Mouse (Mus musculus) spleen, adult 2 months (tissue): ENCODE data around the gene Prpf6. TPM values are rescaled to one million over a fixed set of nuclear protein-coding genes. Genes with fewer than 3 reads are reported as not detected.

Source experiments
- DNase-seq, 2 experiments: peaks; one replicate each; pipeline versions ENCODE4 v3.0.0 to v3.0.0-alpha.2; 2012 to 2021; ENCODE audit warnings: low spot score in 2 of 2, low read depth in 1 of 2
- H3K27ac ChIP-seq: fragments of 200-500 bp; 2 replicates; pipeline ENCODE4 v1.5.1; 2012; ENCODE audit warnings: low read length, inconsistent platforms; ENCODE audit not compliant: insufficient read depth
- H3K27me3 ChIP-seq: fragments of 200-500 bp; 2 replicates; pipeline ENCODE4 v1.6.1; 2012; ENCODE audit warnings: mild to moderate bottlenecking, moderate library complexity, low read length, inconsistent platforms; ENCODE audit not compliant: control insufficient read depth, insufficient read depth
- H3K36me3 ChIP-seq: fragments of 200-500 bp; 2 replicates; pipeline ENCODE4 v1.6.1; 2012; ENCODE audit warnings: mild to moderate bottlenecking, low read length, inconsistent platforms; ENCODE audit not compliant: control insufficient read depth, insufficient read depth
- H3K4me1 ChIP-seq: fragments of 200-500 bp; 2 replicates; pipeline ENCODE4 v1.6.1; 2011; ENCODE audit warnings: inconsistent platforms; ENCODE audit not compliant: control insufficient read depth, insufficient read depth, insufficient read length
- H3K4me3 ChIP-seq: fragments of 200-500 bp; 2 replicates; pipeline ENCODE4 v1.5.1; 2011; ENCODE audit warnings: mild to moderate bottlenecking, inconsistent platforms; ENCODE audit not compliant: insufficient read depth, insufficient read length; ENCODE audit errors: extremely low read depth
- CTCF ChIP-seq: fragments of 200-500 bp; IDR thresholded peaks from 2 replicates; pipeline ENCODE4 v1.5.1; 2011; ENCODE audit warnings: mild to moderate bottlenecking, inconsistent platforms; ENCODE audit not compliant: insufficient read depth, insufficient read length, insufficient replicate concordance; ENCODE audit errors: extremely low read depth
- POLR2A ChIP-seq: fragments of 200-500 bp; IDR thresholded peaks from 2 replicates; pipeline ENCODE4 v1.6.1; 2011; ENCODE audit warnings: low read depth, low read length, inconsistent platforms
- WGBS: fragments of 180-500 bp; shearing (Covaris S2); methylation state at CpG from one replicate; pipeline ENCODE4 v1.1.7; 2018; 5-methylcytosine and 5-hydroxymethylcytosine counted together
- polyA plus RNA-seq: library from polyadenylated mRNA; depleted of rRNA; stranded (reverse); fragments of >200 nt; gene quantifications from 2 replicates; pipeline ENCODE4 v1.2.3, GENCODE M21; 2012

Gene Prpf6
- polyA plus RNA-seq, 1 experiment: 11.6 TPM

GRCm38 (mm10) chr2:181568272-181569008 is 23.2 kb upstream of the Prpf6 start:
- Histone ChIP-seq H3K36me3 (peaks cover 13% of the 10 kb centered on the region), H3K4me3 (no peak overlapping the region), H3K4me1 (no peaks in the 10 kb centered on the region), H3K27ac (no peak overlapping the region), H3K27me3 (no peaks in the 10 kb centered on the region)
- DNase-seq: peak in 1 of 2 experiments; percentile 56
- TF ChIP-seq POLR2A: no peak
- peak; percentile 64; the same call in 1 of the 2 replicates for TF ChIP-seq CTCF
- WGBS: 61% methylated on average over 7 of the region's 7 CpGs

GRCm38 (mm10) chr2:181569856-181570255 is 21.8 kb upstream of the Prpf6 start:
- Histone ChIP-seq H3K36me3 (peaks cover 18% of the 10 kb centered on the region), H3K4me3 (no peak overlapping the region), H3K27ac (no peak overlapping the region), H3K4me1 (no peaks in the 10 kb centered on the region), H3K27me3 (no peaks in the 10 kb centered on the region)
- no peak for DNase-seq
- 95% methylated on average over 10 of the region's 10 CpGs for WGBS
- no peak for TF ChIP-seq POLR2A
- TF ChIP-seq CTCF: no peak

GRCm38 (mm10) chr2:181570375-181570774 is 21.3 kb upstream of the Prpf6 start:
- Histone ChIP-seq H3K27ac (no peak overlapping the region), H3K4me1 (no peaks in the 10 kb centered on the region), H3K36me3 (peaks cover 18% of the 10 kb centered on the region), H3K4me3 (no peak overlapping the region), H3K27me3 (no peaks in the 10 kb centered on the region)
- no peak for DNase-seq
- WGBS: 92% methylated on average over 8 of the region's 8 CpGs
- no peak for TF ChIP-seq CTCF
- TF ChIP-seq POLR2A: no peak

- WGBS: 76% methylated on average over 6 of the region's 6 CpGs
- Histone ChIP-seq H3K27me3 (no peaks in the 10 kb centered on the region), H3K36me3 (peaks cover 18% of the 10 kb centered on the region), H3K27ac (no peak overlapping the region), H3K4me3 (no peak overlapping the region), H3K4me1 (no peaks in the 10 kb centered on the region)
- TF ChIP-seq CTCF (no peak), POLR2A (no peak)
- DNase-seq: no peak
Observed at GRCm38 (mm10) chr2:181570921-181571595, 20.6 kb upstream of the Prpf6 start.

GRCm38 (mm10) chr2:181571941-181572670 is 19.6 kb upstream of the Prpf6 start:
- no peaks in the 10 kb centered on the region for H3K27me3 ChIP-seq
- no peak for DNase-seq
- no peaks in the 10 kb centered on the region for H3K4me1 ChIP-seq
- TF ChIP-seq POLR2A (no peak), CTCF (no peak)
- peaks cover 18% of the 10 kb centered on the region for H3K36me3 ChIP-seq
- no peak overlapping the region for H3K27ac ChIP-seq
- 95% methylated on average over 11 of the region's 11 CpGs for WGBS
- H3K4me3 ChIP-seq: no peak overlapping the region

- Histone ChIP-seq H3K4me3 (no peak overlapping the region), H3K36me3 (peaks cover 18% of the 10 kb centered on the region), H3K4me1 (no peaks in the 10 kb centered on the region), H3K27ac (no peak overlapping the region), H3K27me3 (no peaks in the 10 kb centered on the region)
- no peak for DNase-seq
- 94% methylated on average over 15 of the region's 15 CpGs for WGBS
- TF ChIP-seq CTCF: no peak
Observed at GRCm38 (mm10) chr2:181572921-181573920, 18.4 kb upstream of the Prpf6 start.
